Mouse (Mus musculus): ENCODE measurements at regions not wholly inside any gene's neighbourhood (a gene's known extent, or its start where the extent isn't known, plus 50 kb on each side); places are given as distances from the start of the nearest gene placed in this dataset.
"Not testable (repeated sequence)": the region's sequence is repeated elsewhere in the genome, so short reads cannot be mapped to it uniquely, and the experiment has no call there.

DNA sequence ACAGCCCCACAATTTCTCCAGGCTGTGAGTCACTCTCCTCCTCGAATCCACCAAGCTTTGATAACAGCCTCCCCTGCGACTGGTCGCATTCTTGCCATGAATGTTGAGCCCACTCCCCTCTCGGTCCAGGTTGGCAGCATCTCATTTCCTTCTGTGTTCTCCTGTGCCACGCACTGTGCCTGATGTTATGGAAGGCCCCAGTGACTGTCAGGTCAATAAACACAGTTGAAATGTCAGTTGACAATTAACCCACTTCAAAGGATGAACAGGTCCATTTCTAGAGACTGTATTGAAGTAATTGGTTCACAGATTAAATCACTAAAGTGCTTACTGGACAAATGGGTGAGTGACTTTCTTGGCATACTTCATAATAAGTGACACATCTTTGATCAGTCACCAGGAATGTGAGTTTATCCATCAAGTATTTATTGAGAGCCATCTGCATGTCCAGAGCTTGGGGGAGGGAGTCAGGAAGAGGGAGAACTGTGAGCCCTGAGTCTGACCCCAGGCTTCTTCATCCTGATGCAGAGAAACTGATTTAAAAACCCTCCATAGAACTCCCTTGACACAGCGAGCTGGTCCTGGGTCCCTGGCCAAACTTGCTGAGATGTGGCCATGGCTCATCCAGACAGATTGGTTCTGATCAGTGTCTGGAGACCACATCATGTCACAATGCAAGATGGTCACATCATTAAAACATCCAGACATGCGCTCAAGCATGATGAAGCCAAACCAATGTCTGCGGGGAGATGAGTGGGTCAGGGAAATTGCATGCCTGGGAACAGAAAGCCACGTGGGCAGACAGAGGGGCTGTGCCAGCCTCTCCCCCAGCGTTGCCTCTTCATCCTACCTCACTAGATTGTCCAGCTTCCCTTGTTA, 560.7 kb downstream of the Bnc2 start:
- no peak for DNase-seq

DNA sequence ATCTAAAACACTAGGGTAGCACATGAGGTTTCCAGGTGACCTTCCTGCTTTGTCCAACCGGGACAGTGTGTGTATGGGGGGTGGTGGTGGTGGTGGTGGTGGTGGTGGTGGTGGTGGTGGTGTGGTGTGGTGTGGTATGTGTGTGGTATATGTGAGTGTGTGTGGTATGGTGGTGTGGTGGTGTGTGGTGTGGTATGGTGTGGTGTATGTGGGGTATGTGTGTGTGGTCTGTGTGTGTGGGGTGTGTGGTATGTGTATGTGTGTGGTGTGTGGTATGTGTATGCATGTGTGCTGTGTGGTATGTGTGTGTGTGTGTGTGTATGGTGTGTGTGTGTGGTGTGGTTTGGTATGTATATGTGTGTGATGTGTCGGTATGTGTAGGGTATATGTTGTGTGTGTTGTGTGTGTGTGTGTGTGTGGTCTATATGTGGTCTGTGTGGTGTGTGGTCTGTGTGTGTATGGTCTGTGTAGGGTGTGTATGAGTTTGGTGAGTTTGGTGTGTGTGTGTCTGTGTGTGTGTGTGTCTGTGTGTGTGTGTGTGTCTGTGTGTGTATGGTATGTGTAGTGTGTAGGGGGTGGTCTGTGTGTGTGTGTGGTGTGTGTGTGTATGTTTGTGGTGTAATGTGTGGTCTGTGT, 556.7 kb downstream of the Bnc2 start:
- DNase-seq = no peak

- DNase-seq = no peak
Observed at GRCm38 (mm10) chr4:84119616-84120015, 555.5 kb downstream of the Bnc2 start.

GRCm38 (mm10) chr4:84120330-84120729, 554.7 kb downstream of the Bnc2 start:
- peak in 1 of 2 experiments; percentile 27 for DNase-seq

DNA sequence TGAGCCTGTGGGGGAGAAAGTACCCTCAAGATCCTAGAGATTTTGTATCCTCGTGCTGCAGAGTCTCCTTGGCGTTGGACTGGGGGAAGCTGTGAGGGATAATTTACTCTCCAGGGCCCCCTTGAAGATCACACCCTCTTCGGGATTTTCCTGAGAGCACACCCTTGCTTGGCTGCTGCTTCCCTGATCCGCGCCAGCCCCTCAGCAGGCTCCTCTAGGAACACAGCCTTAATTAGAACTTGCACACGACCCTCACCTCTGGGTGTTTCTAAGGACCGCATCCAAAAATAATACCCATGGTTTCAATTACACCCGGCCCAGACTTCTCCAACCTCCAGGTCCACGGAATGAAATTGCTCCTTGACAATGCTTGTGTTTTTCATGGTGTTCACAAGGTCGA, 553.6 kb downstream of the Bnc2 start:
- DNase-seq = no peak

DNA sequence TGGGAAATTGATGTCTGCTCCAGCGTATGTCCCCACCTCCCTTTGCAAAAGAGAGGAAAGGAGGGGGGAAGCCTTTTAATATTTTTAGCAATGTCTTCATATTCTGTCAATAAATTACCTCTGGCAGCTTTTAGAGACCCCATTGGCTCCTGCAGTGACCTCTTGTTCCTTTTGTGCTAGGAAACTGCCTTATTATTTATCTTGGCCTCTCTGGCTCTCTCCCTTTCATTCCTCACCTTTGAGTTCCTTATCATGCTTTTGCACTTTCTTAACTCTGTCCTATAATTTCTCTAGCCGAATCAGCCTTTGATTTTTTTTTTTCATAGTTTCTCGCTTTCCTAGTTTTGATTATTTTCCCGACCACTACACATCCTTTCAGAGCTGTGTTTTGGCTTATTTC, 548.7 kb downstream of the Bnc2 start:
- no peak for DNase-seq

DNA sequence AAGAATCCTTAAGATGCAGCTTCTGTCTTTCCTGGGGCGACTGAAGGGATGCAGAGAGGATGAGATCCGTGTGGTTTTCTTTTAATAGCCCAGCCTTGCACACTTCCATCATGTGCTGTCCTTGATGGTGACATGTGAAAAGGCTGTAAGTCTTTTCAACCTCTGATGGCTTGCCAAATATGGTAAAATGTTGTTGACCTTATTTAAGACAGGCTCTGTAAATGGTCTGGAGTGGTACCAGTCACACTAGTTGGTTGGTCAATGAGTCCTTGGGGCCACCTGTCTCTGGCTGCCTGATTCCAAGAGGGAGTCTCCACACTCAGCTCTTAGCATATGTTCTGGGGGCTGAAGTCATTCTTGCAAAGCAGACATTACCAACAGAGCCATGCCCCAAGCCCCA, 547.7 kb downstream of the Bnc2 start:
- no peak for DNase-seq

DNA sequence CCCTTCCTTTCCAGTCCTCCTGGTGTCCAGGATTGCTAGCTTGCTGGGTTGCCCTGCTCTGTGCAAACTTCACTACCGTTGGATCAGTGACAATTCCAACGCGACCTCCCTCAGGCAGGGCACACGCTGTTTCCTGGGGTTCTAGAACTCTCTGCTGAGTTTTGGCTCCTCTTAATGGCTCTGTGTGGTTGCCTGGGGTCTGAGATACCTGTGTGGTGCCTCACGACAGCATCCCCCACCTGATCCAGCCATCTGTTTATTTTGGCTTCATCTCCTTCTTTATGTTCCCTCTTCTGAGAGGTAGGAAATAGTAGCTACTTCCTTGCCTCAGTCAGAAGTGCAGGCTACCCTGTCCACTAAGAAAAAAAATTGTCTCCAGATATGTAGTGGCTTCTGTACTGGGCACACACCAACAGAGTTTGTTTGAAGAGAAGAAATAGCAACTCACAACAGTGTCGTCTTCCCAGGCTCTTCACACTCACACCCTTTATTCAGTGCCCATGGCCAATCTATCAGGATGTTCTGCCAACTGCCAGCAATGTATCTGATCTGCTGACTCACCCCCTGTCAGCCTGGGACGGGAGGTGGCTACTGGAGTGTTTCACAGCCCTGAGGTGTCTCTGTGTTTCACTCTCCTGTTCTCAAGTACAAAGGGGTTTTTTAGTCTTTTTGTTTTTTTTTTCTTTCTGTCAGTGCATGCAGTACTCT, 544.1 kb downstream of the Bnc2 start:
- DNase-seq = no peak

- no peak for DNase-seq
Observed at GRCm38 (mm10) chr4:84135740-84136139, 539.3 kb downstream of the Bnc2 start.

DNA sequence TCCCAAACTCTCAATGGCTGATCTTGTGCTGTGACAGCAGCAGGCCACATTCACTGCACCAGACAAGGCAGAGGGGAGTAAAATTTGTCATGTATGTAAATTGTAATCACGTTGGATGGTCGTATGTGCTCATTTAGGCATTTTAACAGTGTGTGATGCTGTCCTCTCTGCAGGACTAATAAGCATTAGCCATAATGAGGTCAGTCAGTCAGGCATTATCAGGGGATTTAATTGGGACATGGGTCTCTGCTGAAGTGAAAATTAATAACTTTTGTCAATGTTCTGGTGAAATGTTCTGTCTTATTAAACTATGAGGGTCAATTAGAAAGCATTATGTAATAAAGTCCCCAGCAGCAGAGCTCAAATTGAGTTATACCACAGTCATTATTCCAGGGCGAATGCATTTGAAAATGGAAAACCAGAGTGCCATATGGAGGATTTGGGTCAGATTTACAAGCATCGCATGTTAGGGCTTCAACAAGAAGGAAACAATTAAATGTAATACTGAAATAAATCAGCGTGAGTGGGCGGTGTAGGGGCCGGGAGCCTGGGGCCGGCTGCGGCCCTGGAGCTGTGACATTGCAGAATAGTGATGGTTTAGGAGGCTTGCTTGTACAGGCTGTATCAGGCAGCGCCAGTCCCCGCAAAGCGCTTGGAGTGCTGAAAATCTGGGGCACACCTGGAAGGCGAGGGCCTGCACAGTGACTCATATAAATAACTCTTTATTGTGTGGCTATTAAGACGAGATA, 537.7 kb downstream of the Bnc2 start:
- DNase-seq = peak; percentile 32 to 51

DNA sequence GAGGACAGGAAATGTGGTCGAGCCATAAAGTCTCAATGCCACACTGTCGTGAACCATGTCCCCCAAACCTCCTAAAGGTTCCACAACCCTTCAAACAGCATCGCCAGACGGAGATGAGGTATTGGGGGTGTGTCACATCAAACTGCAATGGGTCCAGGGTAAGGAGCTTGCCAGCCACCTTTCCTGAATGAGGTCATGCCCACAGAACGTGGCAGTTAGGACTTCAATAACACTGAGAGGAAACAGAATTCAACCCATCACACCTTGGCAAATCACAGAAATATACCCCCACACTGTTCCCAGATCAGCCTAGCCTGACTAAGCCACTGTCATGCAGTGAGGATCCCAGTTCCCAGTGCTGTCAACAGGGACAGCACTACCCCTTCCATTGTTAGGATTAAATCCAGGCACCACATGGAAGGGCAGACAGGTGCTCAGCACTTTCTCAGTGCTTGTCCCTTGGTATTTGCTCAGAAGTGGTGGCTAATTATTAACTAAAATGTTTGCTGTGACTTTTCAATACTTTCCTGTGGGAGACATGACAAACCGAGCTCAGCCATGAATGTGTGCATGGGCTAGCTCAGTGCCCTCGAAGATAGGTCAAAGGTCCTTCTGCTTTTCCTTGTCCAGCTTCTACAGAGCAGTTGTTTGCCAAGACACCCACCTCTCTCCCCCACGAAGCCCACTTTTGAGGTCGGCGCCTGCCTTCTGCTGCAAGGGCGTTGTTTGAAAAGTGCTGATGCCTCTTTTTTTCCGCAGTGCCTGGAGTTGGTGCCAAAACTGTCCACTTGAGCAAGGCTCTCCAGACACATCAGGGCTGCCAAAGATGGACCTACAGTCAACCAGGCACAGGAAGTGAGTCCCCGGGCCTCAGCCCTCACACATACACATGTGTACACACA, 525.7 kb downstream of the Bnc2 start:
- no peak for DNase-seq

- no peak for DNase-seq
Observed at GRCm38 (mm10) chr4:84150698-84151097, 524.4 kb downstream of the Bnc2 start.

GRCm38 (mm10) chr4:84151247-84151646, 523.8 kb downstream of the Bnc2 start:
- no peak for DNase-seq

DNA sequence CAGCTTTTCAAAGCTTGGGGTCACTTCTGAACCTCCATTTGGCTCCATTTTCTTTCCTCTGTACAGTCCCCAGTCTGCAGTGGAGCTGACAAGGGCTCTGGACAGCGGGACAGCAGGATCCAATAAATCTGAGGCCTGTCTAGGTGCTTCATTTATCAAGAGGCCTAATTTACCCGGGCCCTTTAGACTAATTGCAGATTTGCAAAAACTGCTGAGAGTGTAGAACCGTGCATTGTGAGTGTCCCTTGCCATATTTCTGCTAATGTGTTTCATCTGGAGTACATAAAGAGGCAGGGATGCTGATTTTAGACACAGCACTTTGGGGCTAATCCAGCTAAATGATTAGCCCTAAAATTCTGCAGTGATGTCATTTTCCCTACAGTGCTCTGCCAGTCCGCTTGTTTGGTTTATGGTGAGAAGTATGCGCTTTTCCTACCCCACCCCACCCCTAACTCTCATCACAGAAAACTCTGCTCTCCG, 523.1 kb downstream of the Bnc2 start:
- DNase-seq = no peak

DNA sequence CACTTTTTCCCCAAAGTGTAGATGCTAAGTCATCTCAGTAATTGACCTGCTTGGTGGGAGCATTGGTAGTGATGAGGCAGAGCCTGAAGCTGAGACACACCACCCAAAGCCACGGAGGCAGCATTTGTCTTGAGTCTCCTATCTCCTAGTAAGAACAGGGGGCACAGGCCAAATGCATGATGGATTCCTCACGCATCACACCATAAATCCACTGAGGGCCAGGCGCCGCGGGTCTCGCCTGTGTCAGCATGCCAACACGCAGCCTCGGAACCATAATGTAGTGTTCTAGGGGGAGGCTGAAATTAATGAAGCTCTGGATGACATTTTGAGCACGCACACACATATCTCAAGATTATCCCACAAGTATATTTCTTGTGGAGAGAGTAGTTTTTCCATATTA, 521.5 kb downstream of the Bnc2 start:
- no peak for DNase-seq

GRCm38 (mm10) chr4:84157911-84158647, 517.0 kb downstream of the Bnc2 start:
- DNase-seq = no peak

GRCm38 (mm10) chr4:84163362-84163761, 511.7 kb downstream of the Bnc2 start:
- DNase-seq = no peak

GRCm38 (mm10) chr4:84165256-84165655, 509.8 kb downstream of the Bnc2 start:
- no peak for DNase-seq

GRCm38 (mm10) chr4:84172841-84173240, 502.2 kb downstream of the Bnc2 start:
- DNase-seq = no peak

DNA sequence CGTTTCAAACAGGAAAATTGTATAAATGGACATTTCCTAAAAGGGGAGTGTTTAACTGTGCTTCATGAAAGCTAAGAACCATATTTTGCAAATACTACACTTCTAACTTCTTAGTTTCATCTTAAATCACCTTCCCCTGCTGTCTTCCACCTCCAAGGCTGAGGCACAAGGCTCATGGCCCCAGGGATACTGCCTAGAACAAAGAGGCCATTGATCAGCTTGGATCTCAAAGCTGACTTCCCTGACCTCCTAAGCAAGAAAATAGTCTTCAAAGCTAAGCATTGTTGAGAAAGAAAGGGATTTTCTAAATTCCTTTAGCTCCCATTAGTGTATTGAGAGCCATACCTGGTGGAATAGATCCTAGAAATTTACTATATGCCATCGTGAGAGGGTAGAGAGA, 501.6 kb downstream of the Bnc2 start:
- no peak for DNase-seq

DNA sequence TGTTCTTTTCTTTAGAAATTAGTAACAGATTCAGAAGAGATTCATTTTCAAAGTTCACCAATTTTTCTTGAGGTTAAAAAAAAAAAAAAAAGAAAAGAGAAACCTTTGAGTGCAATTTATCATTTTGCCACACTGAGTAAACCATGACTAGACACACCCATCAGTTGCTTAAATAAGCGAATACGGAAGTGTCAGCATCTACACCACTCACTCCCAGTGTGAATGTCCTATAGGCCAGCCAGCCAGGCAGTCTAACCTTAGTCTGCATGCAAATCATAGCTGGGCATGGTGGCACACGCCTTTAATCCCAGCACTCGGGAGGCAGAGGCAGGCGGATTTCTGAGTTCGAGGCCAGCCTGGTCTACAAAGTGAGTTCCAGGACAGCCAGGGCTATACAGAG, 498.6 kb downstream of the Bnc2 start:
- not testable (repeated sequence) for DNase-seq

Measured in kidney, postnatal 4 days (tissue).